Mouse (Mus musculus): ENCODE results near the gene 1700029I15Rik. TPM values are rescaled to one million over a fixed set of nuclear protein-coding genes. Genes with fewer than 3 reads are reported as not detected.

1700029I15Rik gene
- total RNA-seq, 1 experiment, result 1.3 TPM

DNA sequence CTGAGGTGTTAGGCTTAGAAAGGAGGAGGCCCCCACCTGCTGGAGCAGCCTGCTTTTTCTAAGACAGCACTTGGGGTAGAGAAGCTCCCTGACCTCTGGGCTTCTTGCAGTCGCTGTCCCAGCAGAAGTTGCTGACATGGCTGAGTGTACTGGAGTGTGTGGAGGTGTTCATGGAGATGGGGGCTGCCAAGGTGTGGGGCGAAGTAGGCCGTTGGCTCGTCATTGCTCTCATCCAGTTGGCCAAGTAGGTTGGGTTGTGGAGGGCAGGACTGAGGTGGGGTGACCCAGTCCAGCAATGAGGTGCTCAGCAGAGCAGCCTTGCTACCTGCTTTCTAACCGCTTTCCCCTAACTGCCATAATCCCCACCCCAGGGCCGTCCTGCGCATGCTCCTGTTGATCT, 5.0 kb upstream of the 1700029I15Rik start:
- no peak for TF ChIP-seq HCFC1 (IDR thresholded peaks at IDR 0.05; ENCODE audit: borderline replicate concordance, insufficient read depth, low read length)
- no peak for TF ChIP-seq ZC3H11A (IDR thresholded peaks at IDR 0.05; ENCODE audit: borderline replicate concordance, low read depth, low read length)
- TF ChIP-seq MAFK (IDR thresholded peaks at IDR 0.05; ENCODE audit: insufficient read depth, low read depth, low read length), result no peak
- no peak for TF ChIP-seq CHD2 (IDR thresholded peaks at IDR 0.05; ENCODE audit: low read depth, low read length)
- no peak for TF ChIP-seq ZNF384 (IDR thresholded peaks at IDR 0.05; ENCODE audit: low read depth, low read length)
- in situ Hi-C loops (cut with MboI; ENCODE audit: low sequenced_read_pairs in 2 of 2, unreplicated experiment in 2 of 2), result no loop called here

DNA sequence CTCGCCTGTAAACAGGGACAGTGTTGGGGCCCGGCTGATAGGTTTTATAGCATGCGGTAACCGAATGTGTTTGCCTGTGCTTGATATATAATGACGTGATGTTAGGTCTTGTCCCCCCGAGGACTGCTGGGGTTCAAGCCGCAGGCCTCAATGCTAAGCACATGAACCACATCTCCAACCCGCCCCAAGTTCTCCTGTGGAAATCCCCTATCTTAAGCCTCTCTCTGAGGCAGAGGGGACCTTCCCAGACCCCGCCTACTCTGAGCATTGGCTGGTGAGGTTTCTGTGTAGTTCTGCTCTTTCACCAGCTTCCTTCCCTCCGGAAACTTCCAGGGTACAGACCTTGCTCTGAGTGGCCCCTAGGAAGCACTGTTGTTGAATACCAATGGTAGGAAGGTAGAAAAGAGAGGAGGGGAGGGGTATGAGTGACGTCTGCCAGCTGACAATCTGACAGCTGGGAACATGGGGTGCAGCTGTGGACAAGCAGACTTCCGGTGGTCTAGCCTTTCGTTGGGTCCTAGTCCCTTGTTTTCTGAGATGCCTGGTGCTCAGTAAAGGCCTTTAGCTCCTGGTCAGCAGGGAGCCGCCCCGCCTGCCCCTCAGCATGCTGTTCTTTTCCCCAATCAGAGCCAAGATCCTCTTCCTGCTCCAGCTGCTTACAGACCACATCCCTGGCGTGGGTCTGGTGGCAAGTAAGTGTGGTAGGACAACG, 2.4 kb upstream of the 1700029I15Rik start:
- H3K36me3 ChIP-seq (ENCODE audit: control insufficient read depth, insufficient read depth, low read length, poor library complexity, severe bottlenecking), result peaks cover 13% of the 10 kb centered on the region; the same call in 1 of the 2 replicates
- no peak overlapping the region for H3K27ac ChIP-seq (ENCODE audit: insufficient read depth, low read depth, low read length, poor library complexity, severe bottlenecking)
- no peaks in the 10 kb centered on the region for H3K9me3 ChIP-seq (ENCODE audit: control insufficient read depth, insufficient read depth, low read depth, low read length)
- peaks cover 0 to 4% of the 10 kb centered on the region in 2 experiments; a peak in 1 of 4 replicates for H3K4me1 ChIP-seq (ENCODE audit: control insufficient read depth in 2 of 2, insufficient read depth in 2 of 2, low read length in 2 of 2, poor library complexity in 1 of 2)
- H3K9ac ChIP-seq (ENCODE audit: insufficient read depth, low read depth, low read length, poor library complexity, severe bottlenecking), result no peak overlapping the region
- DNase-seq (ENCODE audit: low read depth, low spot score), result no peak
- in situ Hi-C loops (cut with MboI; ENCODE audit: low sequenced_read_pairs in 2 of 2, unreplicated experiment in 2 of 2), result no loop called here
- TF ChIP-seq CHD2 (IDR thresholded peaks at IDR 0.05; ENCODE audit: low read depth, low read length), result no peak
- TF ChIP-seq MAFK (IDR thresholded peaks at IDR 0.05; ENCODE audit: insufficient read depth, low read depth, low read length), result no peak
- no peak for TF ChIP-seq ZNF384 (IDR thresholded peaks at IDR 0.05; ENCODE audit: low read depth, low read length)
- no peak for TF ChIP-seq ZC3H11A (IDR thresholded peaks at IDR 0.05; ENCODE audit: borderline replicate concordance, low read depth, low read length)
- TF ChIP-seq HCFC1 (IDR thresholded peaks at IDR 0.05; ENCODE audit: borderline replicate concordance, insufficient read depth, low read length), result no peak
- H3K4me3 ChIP-seq (ENCODE audit: insufficient read depth in 1 of 2, low read depth in 1 of 2, low read length in 2 of 2, poor library complexity in 1 of 2, severe bottlenecking in 1 of 2), result no peak overlapping the region

More for the DNA sequence above, 5.0 kb upstream of the 1700029I15Rik start:
- Histone ChIP-seq H3K4me3 (ENCODE audit: insufficient read depth in 1 of 2, low read depth in 1 of 2, low read length in 2 of 2, poor library complexity in 1 of 2, severe bottlenecking in 1 of 2) (no peak overlapping the region), H3K9me3 (ENCODE audit: control insufficient read depth, insufficient read depth, low read depth, low read length) (no peaks in the 10 kb centered on the region), H3K9ac (ENCODE audit: insufficient read depth, low read depth, low read length, poor library complexity, severe bottlenecking) (no peak overlapping the region), H3K36me3 (ENCODE audit: control insufficient read depth, insufficient read depth, low read length, poor library complexity, severe bottlenecking) (peaks cover 9% of the 10 kb centered on the region; the same call in 1 of the 2 replicates), H3K4me1 (ENCODE audit: control insufficient read depth in 2 of 2, insufficient read depth in 2 of 2, low read length in 2 of 2, poor library complexity in 1 of 2) (peaks cover 2 to 13% of the 10 kb centered on the region in 2 experiments; a peak in 2 of 4 replicates), H3K27ac (ENCODE audit: insufficient read depth, low read depth, low read length, poor library complexity, severe bottlenecking) (no peak overlapping the region)
- DNase-seq (ENCODE audit: low read depth, low spot score), result no peak

DNA sequence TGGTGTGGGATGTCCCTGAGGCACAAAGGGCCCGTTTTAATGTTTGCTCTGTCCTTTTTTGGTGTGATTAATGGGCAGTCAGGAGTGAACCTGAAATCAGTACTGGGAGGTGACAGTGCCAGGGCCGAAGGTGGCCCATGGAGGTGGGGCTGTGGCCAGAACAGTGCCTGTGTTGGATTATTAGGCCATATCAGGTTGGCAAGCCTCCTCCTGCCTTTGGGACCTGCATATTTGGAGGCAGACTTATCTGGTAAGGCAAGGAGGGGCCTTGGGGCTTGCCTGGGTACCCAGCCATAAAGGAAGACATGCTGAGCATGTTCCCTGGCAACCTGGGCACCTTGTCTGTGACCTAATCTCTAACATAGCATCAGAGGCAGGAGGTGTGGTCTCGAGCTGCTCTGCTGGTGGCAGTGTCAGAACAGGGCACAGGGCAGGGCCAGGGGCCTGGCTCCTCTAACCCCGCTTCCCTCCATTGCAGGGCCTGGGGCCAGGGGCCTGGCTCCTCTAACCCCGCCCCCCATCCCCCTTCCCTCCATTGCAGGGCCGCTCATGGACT, 1.8 kb upstream of the 1700029I15Rik start:
- no peak overlapping the region for H3K9ac ChIP-seq (ENCODE audit: insufficient read depth, low read depth, low read length, poor library complexity, severe bottlenecking)
- no peak for DNase-seq (ENCODE audit: low read depth, low spot score)
- TF ChIP-seq HCFC1 (IDR thresholded peaks at IDR 0.05; ENCODE audit: borderline replicate concordance, insufficient read depth, low read length) (no peak), MAFK (IDR thresholded peaks at IDR 0.05; ENCODE audit: insufficient read depth, low read depth, low read length) (no peak)
- in situ Hi-C loops (cut with MboI; ENCODE audit: low sequenced_read_pairs in 2 of 2, unreplicated experiment in 2 of 2), result no loop called here
- H3K4me3 ChIP-seq (ENCODE audit: insufficient read depth in 1 of 2, low read depth in 1 of 2, low read length in 2 of 2, poor library complexity in 1 of 2, severe bottlenecking in 1 of 2), result no peak overlapping the region
- peaks cover 0 to 9% of the 10 kb centered on the region in 2 experiments; a peak in 1 of 4 replicates for H3K4me1 ChIP-seq (ENCODE audit: control insufficient read depth in 2 of 2, insufficient read depth in 2 of 2, low read length in 2 of 2, poor library complexity in 1 of 2)
- no peaks in the 10 kb centered on the region for H3K9me3 ChIP-seq (ENCODE audit: control insufficient read depth, insufficient read depth, low read depth, low read length)
- peaks cover 19% of the 10 kb centered on the region; the same call in 1 of the 2 replicates for H3K36me3 ChIP-seq (ENCODE audit: control insufficient read depth, insufficient read depth, low read length, poor library complexity, severe bottlenecking)
- no peak overlapping the region for H3K27ac ChIP-seq (ENCODE audit: insufficient read depth, low read depth, low read length, poor library complexity, severe bottlenecking)

DNA sequence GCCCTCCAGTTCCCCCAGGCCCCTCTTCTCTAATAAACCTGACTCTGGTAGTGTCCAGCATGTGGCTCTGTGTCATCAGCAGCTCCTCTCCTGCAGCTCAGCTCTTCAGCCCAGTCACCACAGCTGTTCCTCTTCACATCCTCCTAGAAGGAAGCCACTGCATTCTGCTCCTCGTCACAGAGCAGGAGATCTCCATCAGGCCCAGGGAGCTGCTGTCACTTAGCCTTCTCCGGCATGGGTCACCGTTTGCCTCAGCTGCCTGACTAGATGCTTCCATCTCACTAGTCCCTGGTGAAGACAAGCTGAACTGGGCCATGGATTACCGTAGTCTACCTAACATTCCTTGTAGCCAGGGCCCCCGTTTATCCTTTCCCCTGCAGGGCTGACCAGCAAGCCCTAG, 1.2 kb upstream of the 1700029I15Rik start:
- Histone ChIP-seq H3K9ac (ENCODE audit: insufficient read depth, low read depth, low read length, poor library complexity, severe bottlenecking) (no peak overlapping the region), H3K27ac (ENCODE audit: insufficient read depth, low read depth, low read length, poor library complexity, severe bottlenecking) (no peak overlapping the region), H3K4me3 (ENCODE audit: insufficient read depth in 1 of 2, low read depth in 1 of 2, low read length in 2 of 2, poor library complexity in 1 of 2, severe bottlenecking in 1 of 2) (no peak overlapping the region), H3K9me3 (ENCODE audit: control insufficient read depth, insufficient read depth, low read depth, low read length) (no peaks in the 10 kb centered on the region), H3K4me1 (ENCODE audit: control insufficient read depth in 2 of 2, insufficient read depth in 2 of 2, low read length in 2 of 2, poor library complexity in 1 of 2) (peaks cover 0 to 9% of the 10 kb centered on the region in 2 experiments; a peak in 1 of 4 replicates), H3K36me3 (ENCODE audit: control insufficient read depth, insufficient read depth, low read length, poor library complexity, severe bottlenecking) (peaks cover 25% of the 10 kb centered on the region; the same call in 1 of the 2 replicates)
- in situ Hi-C loops (cut with MboI; ENCODE audit: low sequenced_read_pairs in 2 of 2, unreplicated experiment in 2 of 2), result no loop called here
- TF ChIP-seq CHD2 (IDR thresholded peaks at IDR 0.05; ENCODE audit: low read depth, low read length) (no peak), ZC3H11A (IDR thresholded peaks at IDR 0.05; ENCODE audit: borderline replicate concordance, low read depth, low read length) (no peak), ZNF384 (IDR thresholded peaks at IDR 0.05; ENCODE audit: low read depth, low read length) (no peak), MAFK (IDR thresholded peaks at IDR 0.05; ENCODE audit: insufficient read depth, low read depth, low read length) (no peak), HCFC1 (IDR thresholded peaks at IDR 0.05; ENCODE audit: borderline replicate concordance, insufficient read depth, low read length) (no peak)
- DNase-seq (ENCODE audit: low read depth, low spot score), result no peak
